ENCODE assay signal across 8 mouse cellular contexts in the genomic region with DNA sequence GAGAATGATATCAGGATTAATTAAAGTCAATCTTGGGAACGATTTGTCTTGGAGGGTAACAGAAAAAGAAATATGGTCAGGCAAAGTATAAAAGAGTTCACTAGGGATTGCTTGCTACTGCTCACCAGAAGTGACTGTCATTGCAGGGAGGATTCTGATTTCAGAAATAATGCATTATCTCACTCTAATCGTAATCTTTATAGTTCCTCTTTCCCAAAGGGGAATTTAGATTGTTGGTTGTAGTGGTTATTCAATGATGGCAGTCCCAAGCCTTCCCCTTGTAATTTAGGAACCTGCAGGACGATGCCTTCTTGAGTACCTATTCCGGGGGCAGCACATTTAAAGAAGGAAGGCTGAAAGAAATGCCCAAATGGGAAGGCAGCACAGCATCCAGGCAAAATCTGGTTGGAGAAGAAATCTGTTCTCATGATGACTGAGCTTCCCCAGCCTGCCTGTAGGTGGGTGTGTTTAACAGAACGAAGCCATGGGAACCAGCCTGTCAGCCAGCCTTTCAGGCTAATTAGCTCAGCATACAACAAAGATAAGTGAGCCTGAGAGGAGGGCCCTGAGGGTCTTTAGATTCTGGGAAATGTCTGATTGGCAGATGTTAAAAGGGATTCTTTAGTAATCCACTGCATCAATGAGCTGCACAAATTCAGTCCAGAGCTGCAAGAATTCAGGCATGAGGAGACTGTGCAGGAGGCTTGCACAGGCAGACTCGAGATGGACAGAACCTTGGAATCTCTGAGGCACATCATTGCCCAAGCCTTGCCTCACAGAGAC. TPM values are rescaled to one million over a fixed set of nuclear protein-coding genes. Genes with fewer than 3 reads are reported as not detected.
DNase-seq lines count a peak whose midpoint lies in the region; ATAC-seq lines count a peak whose summit lies in the region.
"Had no signal": no experiment of that assay in that cellular context is flagged by ENCODE, and none has a peak within 500 bp of the region (broad histone marks: within the 10 kb centered on the region; RNA-seq: fewer than 3 reads in every experiment).

A gene (plus strand): TSS at position 451 of the 783 bp plus-strand sequence.

- peak within 1 kb of the TSS; percentile 43 for H3K4me3 ChIP-seq in forebrain, embryonic 15.5 days
- peak within 1 kb of the TSS; percentile 24 for H3K4me3 ChIP-seq in hindbrain, embryonic 13.5 days
- H3K4me3 ChIP-seq: liver, embryonic 15.5 days had no signal

- no peaks in the 10 kb centered on the region for H3K9me3 ChIP-seq in forebrain, embryonic 15.5 days
- H3K9me3 ChIP-seq in hindbrain, embryonic 13.5 days, result no peaks in the 10 kb centered on the region
- H3K9me3 ChIP-seq: liver, embryonic 15.5 days had no signal

- ATAC-seq in forebrain, embryonic 15.5 days (replicated peaks), result peak; percentile 99
- peak; percentile 97 for ATAC-seq in hindbrain, embryonic 13.5 days (ENCODE audit: low FRiP score)
- ATAC-seq in megakaryocyte progenitor cell, adult 5-6 weeks (replicated peaks; ENCODE audit: poor library complexity), result peak; percentile 75

- H3K4me1 ChIP-seq in forebrain, embryonic 15.5 days, result peaks cover 40% of the 10 kb centered on the region
- H3K4me1 ChIP-seq in hindbrain, embryonic 13.5 days (replicated peaks), result peaks cover 12% of the 10 kb centered on the region
- H3K4me1 ChIP-seq: liver, embryonic 15.5 days had no signal

- H3K27me3 ChIP-seq in forebrain, embryonic 15.5 days, result no peaks in the 10 kb centered on the region
- no peaks in the 10 kb centered on the region for H3K27me3 ChIP-seq in hindbrain, embryonic 13.5 days
- H3K27me3 ChIP-seq: liver, embryonic 15.5 days had no signal

- DNase-seq in ES-CJ7 (ENCODE audit: low read depth, low spot score), result peak; percentile 69
- peak; percentile 32 for DNase-seq in adrenal gland, adult 2 months
- DNase-seq in layer of hippocampus, postnatal 36 days, result peak; percentile 74 to 78
- peak; percentile 63 for DNase-seq in right cerebral cortex, postnatal 4 days

- no peaks in the 10 kb centered on the region for H3K36me3 ChIP-seq in forebrain, embryonic 15.5 days
- no peaks in the 10 kb centered on the region; the same call in 1 of the 2 replicates for H3K36me3 ChIP-seq in hindbrain, embryonic 13.5 days
- H3K36me3 ChIP-seq: liver, embryonic 15.5 days had no signal

- WGBS in forebrain, embryonic 15.5 days, result 15% methylated on average over 6 of the region's 6 CpGs
- 28% methylated on average over 6 of the region's 6 CpGs for WGBS in hindbrain, embryonic 13.5 days

- H3K4me2 ChIP-seq in forebrain, embryonic 15.5 days (replicated peaks), result peak within 1 kb of the TSS; percentile 47
- H3K4me2 ChIP-seq in hindbrain, embryonic 13.5 days, result peak within 1 kb of the TSS; percentile 45
- H3K4me2 ChIP-seq: liver, embryonic 15.5 days had no signal

- peak within 1 kb of the TSS; percentile 51 for H3K9ac ChIP-seq in forebrain, embryonic 15.5 days (replicated peaks)
- H3K9ac ChIP-seq in hindbrain, embryonic 13.5 days, result peak within 1 kb of the TSS; percentile 55; the same call in 1 of the 2 replicates
- H3K9ac ChIP-seq: liver, embryonic 15.5 days had no signal

- peak within 1 kb of the TSS; percentile 91 for H3K27ac ChIP-seq in forebrain, embryonic 15.5 days (replicated peaks)
- peak within 1 kb of the TSS; percentile 55 for H3K27ac ChIP-seq in hindbrain, embryonic 13.5 days
- H3K27ac ChIP-seq: liver, embryonic 15.5 days had no signal

RNA-seq across cellular contexts. Expression of the gene that starts here (rescaled TPM):
- 10 to 100 TPM in 1 of 2 experiments, 1 to 10 TPM in 1; 6.9 to 10.8 TPM for total RNA-seq in adrenal gland, adult 2 months (2021)
- 0.36 and 0.38 TPM in 2 replicates for polyA plus RNA-seq in adrenal gland, adult 2 months (2012; rRNA removed)
- polyA plus RNA-seq in forebrain, embryonic 15.5 days (2015; fragmentation: Nextera tagmentation; extraction: Ambion mirVana), result 34.1 and 39.5 TPM in 2 replicates
- polyA plus RNA-seq in hindbrain, embryonic 13.5 days (2015; fragmentation: Nextera tagmentation; extraction: Ambion mirVana), result 9.3 and 12.4 TPM in 2 replicates
- 10 to 100 TPM; 77.1 to 81.8 TPM for total RNA-seq in layer of hippocampus, postnatal 36 days (2021)
- not detected in 2 replicates for total RNA-seq in megakaryocyte progenitor cell, adult 5-6 weeks (2015)
- not detected in 2 replicates for total RNA-seq in megakaryocyte progenitor cell, adult 5-6 weeks (2017)

Comparison
In these comparisons a context has a peak if more than half of its experiments do, and no peak if none do; other contexts are left out.
1. Peak in every context shown above with its lines: DNase-seq, ATAC-seq, H3K4me3 ChIP-seq and H3K27ac ChIP-seq.
2. RNA of the gene that starts here (total RNA-seq): 77.1 to 81.8 TPM in layer of hippocampus, postnatal 36 days and 6.9 to 10.8 TPM in adrenal gland, adult 2 months; not detected in megakaryocyte progenitor cell, adult 5-6 weeks; every median in the first group is over 4 times any median in the second.
3. RNA of the gene that starts here (total RNA-seq): 77.1 to 81.8 TPM in layer of hippocampus, postnatal 36 days; 6.9 to 10.8 TPM in adrenal gland, adult 2 months; every median in the first group is over 4 times any median in the second.
4. Peak in ATAC-seq in megakaryocyte progenitor cell, adult 5-6 weeks; RNA of the gene not detected or under 1 TPM.